Mouse (Mus musculus) gastrocnemius, postnatal 14 days (tissue): ENCODE data around the gene Slc22a7. TPM values are rescaled to one million over a fixed set of nuclear protein-coding genes. Genes with fewer than 3 reads are reported as not detected.

Source experiments
- DNase-seq: peaks from one replicate; pipeline ENCODE4 v3.0.0; 2021; ENCODE audit warnings: mixed read lengths
- intact Hi-C: fragments of 180-260 bp; cut with DNase I; formaldehyde crosslinking; loops from one replicate; pipeline ENCODE4 v1.15.1; 2025; ENCODE audit warnings: low total_unique reads
- total RNA-seq, 2 experiments: library from RNA; stranded (reverse); gene quantifications; 2 replicates each; pipeline ENCODE4 v1.2.3; 2021

Slc22a7 gene
- total RNA-seq, 2 experiments from 2014 or later = not detected

- no peak for DNase-seq
- intact Hi-C loops = no loop called here
These were observed 6.8 kb upstream of the Slc22a7 start for GRCm38 (mm10) chr17:46444839-46445579.

GRCm38 (mm10) chr17:46439176-46439575, 919 bp upstream of the Slc22a7 start:
- intact Hi-C loops = no loop called here
- DNase-seq = no peak

- peak; percentile 56 for DNase-seq
- intact Hi-C loops = no loop called here
These were observed 1.4 kb downstream of the Slc22a7 start for GRCm38 (mm10) chr17:46436672-46437366.

GRCm38 (mm10) chr17:46433627-46434026, 4.6 kb downstream of the Slc22a7 start:
- DNase-seq = no peak
- intact Hi-C loops = no loop called here

GRCm38 (mm10) chr17:46428761-46429414, 9.4 kb downstream of the Slc22a7 start, which contains the start of gene Crip3:
Crip3 (plus strand) TSS chr17:46428926.
- DNase-seq = no peak
- intact Hi-C loops = no loop called here

GRCm38 (mm10) chr17:46426496-46426895, 11.8 kb downstream of the Slc22a7 start:
- intact Hi-C loops = no loop called here

GRCm38 (mm10) chr17:46419717-46420116, 18.5 kb downstream of the Slc22a7 start:
- intact Hi-C loops = no loop called here
- DNase-seq = no peak

More at GRCm38 (mm10) chr17:46426496-46426895, 11.8 kb downstream of the Slc22a7 start:
- no peak for DNase-seq

GRCm38 (mm10) chr17:46418628-46419027, 19.6 kb downstream of the Slc22a7 start:
- intact Hi-C loops = no loop called here

GRCm38 (mm10) chr17:46408478-46408877, 29.8 kb downstream of the Slc22a7 start:
- DNase-seq = no peak
- intact Hi-C loops = no loop called here

More at GRCm38 (mm10) chr17:46418628-46419027, 19.6 kb downstream of the Slc22a7 start:
- DNase-seq = peak; percentile 49

- intact Hi-C loops = no loop called here
These were observed 43.6 kb downstream of the Slc22a7 start for GRCm38 (mm10) chr17:46394631-46395030.

GRCm38 (mm10) chr17:46393012-46393411, 45.2 kb downstream of the Slc22a7 start:
- intact Hi-C loops = no loop called here
- no peak for DNase-seq

More at GRCm38 (mm10) chr17:46394631-46395030, 43.6 kb downstream of the Slc22a7 start:
- no peak for DNase-seq

GRCm38 (mm10) chr17:46388200-46388599, 50.1 kb downstream of the Slc22a7 start:
- intact Hi-C loops = loop anchor here (10.0 kb wide), 1 partner anchor 123 kb away; no protein-coding TSS in a partner anchor
- no peak for DNase-seq

GRCm38 (mm10) chr17:46384061-46384801, 54.0 kb downstream of the Slc22a7 start:
- intact Hi-C loops = loop anchor here (10.0 kb wide), 1 partner anchor 119 kb away; no protein-coding TSS in a partner anchor
- peak; percentile 28 for DNase-seq

- intact Hi-C loops = loop anchor here (10.0 kb wide), 1 partner anchor 119 kb away; no protein-coding TSS in a partner anchor
- peak; percentile 96 for DNase-seq
These were observed 54.8 kb downstream of the Slc22a7 start, which contains the start of gene Zfp318 for GRCm38 (mm10) chr17:46383294-46384060. Zfp318 (plus strand) TSS chr17:46383731.

Other genes starting within 250 kb of the Slc22a7 start
- gene Polh, start 235.8 kb downstream of the Slc22a7 start, total RNA-seq = 10 to 100 TPM; 11.2 to 13.5 TPM
- 10 to 100 TPM; 11.5 to 12.6 TPM for gene Xpo5, start 235.7 kb downstream of the Slc22a7 start, total RNA-seq
- gene Polr1c, start 190.4 kb downstream of the Slc22a7 start, total RNA-seq = 10 to 100 TPM; 14.5 to 15.1 TPM
- gene Yipf3, start 190.4 kb downstream of the Slc22a7 start, total RNA-seq = 10 to 100 TPM; 59.0 to 62.2 TPM
- gene Lrrc73, start 184.9 kb downstream of the Slc22a7 start, total RNA-seq = under 1 TPM; 0.29 to 0.84 TPM
- gene Tjap1, start 155.4 kb downstream of the Slc22a7 start, total RNA-seq = 10 to 100 TPM; 34.9 to 42.0 TPM
- gene Dlk2, start 141.0 kb downstream of the Slc22a7 start, total RNA-seq = under 1 TPM; 0.35 to 0.59 TPM
- 1 to 10 TPM; 2.3 to 2.8 TPM for gene Abcc10, start 110.1 kb downstream of the Slc22a7 start, total RNA-seq
- 10 to 100 TPM; 12.8 to 13.6 TPM for gene Zfp318, start 54.7 kb downstream of the Slc22a7 start, total RNA-seq
- gene Crip3, start 9.5 kb downstream of the Slc22a7 start, total RNA-seq = 1 to 10 TPM in 1 of 2 experiments, under 1 TPM in 1; 0.78 to 1.7 TPM
- gene Ttbk1, start 49.2 kb upstream of the Slc22a7 start, total RNA-seq = 1 to 10 TPM; 3.3 to 4.6 TPM
- 1 to 10 TPM; 4.8 to 6.3 TPM for gene Dnph1, start 58.3 kb upstream of the Slc22a7 start, total RNA-seq
- gene Cul9, start 107.9 kb upstream of the Slc22a7 start, total RNA-seq = 10 to 100 TPM in 1 of 2 experiments, 1 to 10 TPM in 1; 9.5 to 11.9 TPM
- 10 to 100 TPM; 48.7 to 66.2 TPM for gene Srf, start 117.7 kb upstream of the Slc22a7 start, total RNA-seq
- gene Ptk7, start 191.0 kb upstream of the Slc22a7 start, total RNA-seq = 1 to 10 TPM; 5.8 to 7.2 TPM
- 10 to 100 TPM; 13.7 to 14.9 TPM for gene Klc4, start 207.6 kb upstream of the Slc22a7 start, total RNA-seq
- gene Mrpl2, start 207.8 kb upstream of the Slc22a7 start, total RNA-seq = 100 to 1,000 TPM; 102 to 107 TPM
- gene Cul7, start 211.9 kb upstream of the Slc22a7 start, total RNA-seq = 10 to 100 TPM; 20.1 to 25.5 TPM
- 10 to 100 TPM in 1 of 2 experiments, 1 to 10 TPM in 1; 9.5 to 11.8 TPM for gene Rrp36, start 235.9 kb upstream of the Slc22a7 start, total RNA-seq
- 10 to 100 TPM; 46.2 to 57.6 TPM for gene Mea1, start 240.3 kb upstream of the Slc22a7 start, total RNA-seq
- gene Klhdc3, start 242.5 kb upstream of the Slc22a7 start, total RNA-seq = 100 to 1,000 TPM; 150 to 154 TPM